Mouse (Mus musculus) MEL (cell line): ENCODE results near the gene Ogg1.

Experiments
- CTCF ChIP-seq, 3 experiments: IDR thresholded peaks in 2 of 3; conservative IDR thresholded peaks in 1 of 3; 2 replicates each; pipeline ENCODE4 v1.5.1; 2011 to 2012; ENCODE audit warnings: low read length in 3 of 3, low read depth in 2 of 3, mild to moderate bottlenecking in 2 of 3, improper control_type of control experiment in 1 of 3, inconsistent platforms in 1 of 3, mixed read lengths in 1 of 3, moderate library complexity in 1 of 3; ENCODE audit not compliant: control insufficient read depth in 1 of 3, insufficient read depth in 1 of 3, poor library complexity in 1 of 3, severe bottlenecking in 1 of 3
- JUND ChIP-seq: IDR thresholded peaks from 2 replicates; pipeline ENCODE4 v1.6.1; 2011; ENCODE audit warnings: low read depth, mild to moderate bottlenecking, improper control_type of control experiment, low read length
- POLR2A ChIP-seq, 2 experiments: IDR thresholded peaks; 2 replicates each; pipeline ENCODE4 v1.6.1; 2011 to 2012; ENCODE audit warnings: low read length in 2 of 2, mild to moderate bottlenecking in 2 of 2, control low read depth in 1 of 2, improper control_type of control experiment in 1 of 2, low read depth in 1 of 2, moderate library complexity in 1 of 2; ENCODE audit not compliant: control insufficient read depth in 1 of 2, insufficient read depth in 1 of 2, poor library complexity in 1 of 2
- SIN3A ChIP-seq: IDR thresholded peaks from 2 replicates; pipeline ENCODE4 v1.6.1; 2012; ENCODE audit warnings: low read length, improper control_type of control experiment, inconsistent platforms
- SMC3 ChIP-seq: IDR thresholded peaks from 2 replicates; pipeline ENCODE4 v1.6.1; 2011; ENCODE audit warnings: low read depth, low read length, improper control_type of control experiment
- ZC3H11A ChIP-seq: IDR thresholded peaks from 2 replicates; pipeline ENCODE4 v1.6.1; 2012; ENCODE audit warnings: low read depth, mild to moderate bottlenecking, inconsistent platforms, low read length, improper control_type of control experiment

DNA sequence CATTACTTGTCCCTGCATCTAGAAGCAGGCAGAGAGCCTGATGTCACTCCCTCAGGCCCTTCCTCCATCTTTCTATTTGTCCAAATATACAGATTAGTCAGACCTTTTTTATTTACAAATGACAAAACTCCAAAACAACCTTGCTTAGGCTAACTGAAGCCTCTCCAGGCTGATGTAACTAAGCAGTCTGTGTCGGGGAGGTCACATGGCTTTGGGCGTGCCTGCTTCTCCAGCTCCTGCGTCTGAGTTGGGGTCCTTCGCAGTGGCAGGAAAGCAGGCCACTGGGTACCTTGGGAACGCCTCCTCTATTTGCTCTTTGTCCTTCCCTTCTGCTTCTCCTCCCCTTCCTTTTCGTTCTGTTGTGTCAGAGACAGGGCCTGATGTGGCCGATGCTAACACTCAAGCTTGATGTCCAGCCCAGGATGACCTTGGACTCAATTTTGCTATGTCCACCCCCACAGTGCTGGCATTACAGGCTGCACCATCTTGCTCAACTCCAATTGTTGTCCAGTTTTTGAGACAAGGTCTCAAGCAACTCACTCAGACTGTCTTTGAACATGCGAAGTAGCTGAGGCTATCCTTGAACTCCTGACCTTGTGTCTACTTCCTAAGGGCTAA, 37.9 kb downstream of the Ogg1 start:
- TF ChIP-seq CTCF (IDR thresholded peaks at IDR 0.05 in 2 of 3, conservative IDR thresholded peaks at IDR 0.05 in 1 of 3; ENCODE audit: control insufficient read depth in 1 of 3, insufficient read depth in 1 of 3, low read depth in 2 of 3, low read length in 3 of 3, poor library complexity in 1 of 3, severe bottlenecking in 1 of 3) (no peak), SIN3A (no peak), POLR2A (IDR thresholded peaks at IDR 0.05; ENCODE audit: control insufficient read depth in 1 of 2, insufficient read depth in 1 of 2, low read depth in 1 of 2, low read length in 2 of 2, poor library complexity in 1 of 2) (no peak), SMC3 (no peak), ZC3H11A (no peak), JUND (no peak)
